Mouse (Mus musculus) spleen, adult 2 months (tissue): ENCODE results near the gene Lypd6b.

ENCODE experiments used
- CTCF ChIP-seq: fragments of 200-500 bp; IDR thresholded peaks from 2 replicates; pipeline ENCODE4 v1.5.1; 2011; ENCODE audit warnings: mild to moderate bottlenecking, inconsistent platforms; ENCODE audit not compliant: insufficient read depth, insufficient read length, insufficient replicate concordance; ENCODE audit errors: extremely low read depth
- POLR2A ChIP-seq: fragments of 200-500 bp; IDR thresholded peaks from 2 replicates; pipeline ENCODE4 v1.6.1; 2011; ENCODE audit warnings: low read depth, low read length, inconsistent platforms

GRCm38 (mm10) chr2:49860219-49860962 is 72.9 kb downstream of the Lypd6b start:
- TF ChIP-seq POLR2A (no peak), CTCF (no peak)
